Mouse (Mus musculus): Measurements from ENCODE around the gene Swt1.
A peak's percentile ranks its signal among the peaks of the same experiment; 100 is the strongest.
"Not testable (repeated sequence)": the region's sequence is repeated elsewhere in the genome, so short reads cannot be mapped to it uniquely, and the experiment has no call there.

Swt1 gene

DNA sequence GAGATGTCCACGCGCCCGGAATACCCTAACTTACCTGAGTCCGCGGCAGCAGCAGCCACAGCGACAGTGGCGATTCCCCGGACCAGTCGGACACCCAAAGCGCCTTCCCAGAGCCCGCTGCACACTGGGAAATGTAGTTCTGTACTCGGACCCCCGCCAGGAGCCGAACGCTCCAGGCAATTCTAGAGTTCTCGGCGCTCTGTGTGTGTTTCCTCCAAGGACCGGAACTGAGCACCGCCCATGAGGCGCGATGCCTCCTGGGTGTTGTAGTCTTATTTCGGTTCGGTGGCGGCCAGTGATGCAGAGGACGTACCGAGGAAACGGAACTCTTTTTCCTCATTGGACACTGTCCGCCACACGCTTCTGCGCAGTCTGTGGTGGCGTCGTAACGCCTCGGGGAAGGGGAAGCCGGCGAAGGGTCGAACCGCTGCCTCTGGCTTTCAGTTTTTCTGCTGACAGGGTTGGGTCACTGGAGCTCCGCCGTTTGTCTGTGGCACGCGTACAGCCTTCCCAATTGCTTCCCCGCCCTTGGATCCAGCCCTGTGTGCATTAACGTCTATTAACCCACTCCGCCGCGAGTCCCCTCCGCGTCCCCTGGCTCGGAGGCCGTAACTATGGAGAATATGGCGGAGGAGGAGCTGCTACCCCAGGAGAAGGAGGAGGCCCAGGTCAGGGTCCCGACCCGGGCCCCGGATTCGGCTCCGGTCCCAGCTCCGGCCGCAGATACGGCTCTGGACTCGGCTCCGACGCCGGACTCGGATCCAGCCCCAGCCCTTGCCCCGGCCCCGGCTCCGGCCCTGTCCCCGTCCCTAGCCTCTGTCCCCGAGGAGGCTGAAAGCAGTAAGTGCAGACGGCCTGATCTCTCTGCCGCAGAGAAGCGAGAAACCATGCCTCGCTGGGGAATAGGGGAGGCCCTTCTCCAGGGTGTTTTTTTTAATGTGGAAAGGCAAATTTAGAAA lies at the start of gene Swt1, which contains the start of gene Trmt1l:
Swt1 (minus strand) TSS at position 193 of the 959 bp plus-strand sequence.
Trmt1l (plus strand) TSS at position 280 of the 959 bp plus-strand sequence.
- DNase-seq (ENCODE audit: low spot score in 2 of 2), result peak; percentile 98 to 99

DNA sequence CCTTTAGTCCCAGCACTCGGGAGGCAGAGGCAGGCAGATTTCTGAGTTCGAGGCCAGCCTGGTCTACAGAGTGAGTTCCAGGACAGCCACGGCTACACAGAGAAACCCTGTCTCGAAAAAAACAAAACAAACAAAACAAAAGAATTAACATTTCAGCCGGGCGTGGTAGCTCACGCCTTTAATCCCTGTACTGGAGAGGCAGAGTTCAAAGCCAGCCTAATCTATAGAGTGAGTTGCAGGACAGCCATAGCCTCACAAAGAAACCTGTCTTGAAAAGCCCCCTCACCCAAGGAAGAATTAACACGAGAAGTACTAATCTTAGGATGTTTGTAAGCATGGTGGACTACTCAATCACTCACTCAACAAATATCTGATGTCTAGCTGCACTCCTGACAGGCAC lies 44.1 kb upstream of the Swt1 start:
- not testable (repeated sequence) for DNase-seq (ENCODE audit: low spot score in 2 of 2)

DNA sequence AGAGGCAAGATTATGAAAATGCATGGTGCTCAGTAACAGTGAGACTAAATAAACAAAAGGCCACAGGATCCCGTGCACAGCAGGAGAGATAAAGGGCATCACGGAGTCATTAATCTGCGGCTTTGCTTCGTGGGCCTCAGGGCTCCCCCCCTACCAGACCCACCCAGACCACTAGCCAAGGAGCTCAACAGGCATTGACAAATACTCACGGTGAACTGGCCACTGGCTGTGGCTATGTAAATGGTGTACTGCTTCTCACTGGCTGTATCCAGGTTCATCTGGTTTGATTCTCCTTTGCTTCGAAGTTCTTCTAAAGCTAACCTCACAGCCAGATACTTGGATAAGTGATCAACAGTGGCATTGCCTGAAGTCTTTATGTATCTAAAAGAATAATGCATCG lies 43.2 kb upstream of the Swt1 start:
- no peak for DNase-seq (ENCODE audit: low spot score in 2 of 2)

DNA sequence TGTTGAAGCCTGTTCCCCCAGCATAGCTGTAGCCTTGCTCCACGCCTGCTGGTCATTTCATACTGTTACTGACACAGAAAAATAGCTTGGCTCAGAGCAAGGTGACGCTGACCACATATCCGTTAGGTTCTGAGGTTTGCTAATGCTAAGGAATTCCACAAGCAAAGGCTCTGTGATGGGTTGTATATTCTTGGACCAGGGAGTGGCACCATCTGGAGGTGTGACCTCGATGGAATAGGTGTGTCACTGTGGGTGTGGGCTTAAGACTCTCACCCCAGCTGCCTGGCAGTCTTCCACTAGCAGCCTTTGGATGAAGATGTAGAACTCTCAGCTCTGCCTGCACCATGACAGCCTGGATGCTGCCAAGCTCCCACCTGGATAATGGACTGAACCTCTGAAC lies 38.3 kb upstream of the Swt1 start:
- DNase-seq (ENCODE audit: low spot score in 2 of 2), result no peak

DNA sequence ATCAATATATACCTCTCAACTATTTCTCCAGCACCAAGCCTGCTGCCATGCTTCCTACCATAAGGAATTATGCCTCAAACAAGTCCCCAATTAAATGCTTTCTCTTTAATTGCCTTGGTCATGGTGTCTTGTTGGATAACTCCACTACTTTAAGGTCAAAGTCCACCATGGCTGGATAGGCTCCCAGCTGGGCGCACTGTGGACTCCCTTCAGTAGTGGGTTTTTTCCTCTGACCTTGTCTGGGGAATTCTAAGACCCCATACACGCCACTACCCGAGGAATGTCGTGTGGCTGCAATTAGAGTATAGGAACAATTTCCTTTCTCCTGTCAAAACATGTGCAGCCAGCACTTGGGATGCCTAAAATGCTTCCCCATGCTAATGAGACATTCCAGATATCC lies 36.7 kb upstream of the Swt1 start:
- DNase-seq (ENCODE audit: low spot score in 2 of 2), result no peak

DNA sequence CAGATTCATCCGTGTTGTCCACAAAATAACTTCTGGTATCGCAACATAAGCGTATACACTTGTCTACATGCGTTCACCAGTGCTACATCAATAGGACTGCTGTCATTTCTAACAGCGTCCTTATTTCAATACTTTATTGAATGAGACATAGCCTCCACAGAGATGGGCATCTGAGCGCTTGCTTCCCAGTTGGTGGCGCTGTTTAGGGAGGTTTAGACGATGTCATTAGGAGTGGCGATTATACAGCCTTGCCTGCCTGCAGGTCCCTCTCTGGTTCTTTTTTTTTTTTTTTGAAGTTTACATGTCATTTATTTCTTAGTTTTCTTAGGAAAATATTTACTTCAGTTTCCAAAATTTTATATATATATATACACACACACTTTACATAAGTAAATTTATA lies 33.0 kb upstream of the Swt1 start:
- no peak for DNase-seq (ENCODE audit: low spot score in 2 of 2)

DNA sequence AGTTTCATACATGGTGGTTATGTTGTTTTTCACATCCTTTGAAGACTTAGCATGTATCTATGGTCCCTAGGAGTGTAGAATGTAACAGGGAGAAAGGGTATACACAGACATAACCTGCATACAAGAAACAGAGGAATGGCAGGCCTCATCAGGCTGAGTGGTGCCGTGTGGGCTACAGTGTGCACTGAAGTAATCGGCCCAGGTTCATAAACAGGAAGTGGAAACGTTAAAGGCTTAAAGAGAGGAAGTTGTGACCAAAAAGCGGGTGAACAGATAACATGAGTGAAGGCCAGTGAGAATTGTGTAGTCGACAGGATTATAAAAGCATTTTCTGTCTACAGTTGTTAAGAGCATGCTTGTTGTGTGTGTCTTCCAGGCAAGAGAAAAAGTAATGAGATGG lies 28.8 kb upstream of the Swt1 start:
- DNase-seq (ENCODE audit: low spot score in 2 of 2), result no peak

DNA sequence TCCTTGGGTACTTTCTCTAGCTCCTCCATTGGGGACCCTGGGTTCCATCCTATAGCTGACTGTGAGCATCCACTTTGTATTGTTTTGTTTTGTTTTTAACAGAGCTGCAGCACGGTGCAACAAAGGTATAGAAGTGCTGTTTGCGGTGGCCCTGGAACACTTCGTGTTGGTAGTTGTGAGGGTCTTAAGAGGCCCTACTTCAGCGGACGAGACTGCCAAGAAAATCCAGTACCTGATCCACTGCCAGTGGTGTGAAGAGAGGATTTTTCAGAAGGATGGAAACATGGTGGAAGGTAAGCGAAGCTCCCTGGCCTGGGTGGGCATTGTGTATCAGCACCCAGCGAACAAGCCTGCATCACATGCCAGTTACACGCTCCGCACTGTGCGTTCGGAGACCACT lies 23.7 kb upstream of the Swt1 start:
- no peak for DNase-seq (ENCODE audit: low spot score in 2 of 2)

DNA sequence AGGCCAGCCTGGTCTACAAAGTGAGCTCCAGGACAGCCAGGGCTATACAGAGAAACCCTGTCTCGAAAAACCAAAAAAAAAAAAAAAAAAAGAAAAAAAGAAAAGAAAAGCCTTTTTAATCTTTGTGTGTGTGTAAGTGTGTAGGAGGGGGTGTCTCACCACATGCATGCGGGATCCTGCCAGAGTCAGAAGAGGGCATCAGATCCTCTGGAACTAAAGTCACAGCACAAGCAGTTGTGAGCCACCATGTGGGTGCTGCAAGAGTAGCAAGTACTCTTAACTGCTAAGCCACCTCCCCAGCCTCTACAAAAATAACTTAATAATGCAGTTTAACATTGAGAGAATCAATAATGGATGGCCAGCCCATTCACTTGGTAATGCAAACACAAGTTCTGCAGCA lies 22.6 kb upstream of the Swt1 start:
- DNase-seq (ENCODE audit: low spot score in 2 of 2), result no peak

DNA sequence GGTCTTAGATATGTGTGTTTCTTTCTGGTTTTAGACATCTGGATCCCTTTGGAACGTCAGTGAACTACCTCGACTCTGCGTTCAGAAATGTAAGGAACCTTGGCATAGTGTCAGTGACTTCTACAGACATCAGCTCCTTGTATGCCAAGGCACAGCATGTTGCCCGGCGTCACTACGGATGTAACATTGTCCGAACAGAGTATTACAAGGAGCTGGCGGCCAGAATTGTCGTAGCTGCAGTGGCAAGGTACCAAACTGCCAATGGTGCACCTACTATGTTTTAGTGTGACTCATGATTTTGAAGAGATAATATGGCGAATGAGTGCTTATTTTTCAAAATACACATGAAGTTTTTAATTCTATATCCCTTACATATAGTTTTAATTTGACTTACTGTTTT lies 21.6 kb upstream of the Swt1 start:
- DNase-seq (ENCODE audit: low spot score in 2 of 2), result no peak

DNA sequence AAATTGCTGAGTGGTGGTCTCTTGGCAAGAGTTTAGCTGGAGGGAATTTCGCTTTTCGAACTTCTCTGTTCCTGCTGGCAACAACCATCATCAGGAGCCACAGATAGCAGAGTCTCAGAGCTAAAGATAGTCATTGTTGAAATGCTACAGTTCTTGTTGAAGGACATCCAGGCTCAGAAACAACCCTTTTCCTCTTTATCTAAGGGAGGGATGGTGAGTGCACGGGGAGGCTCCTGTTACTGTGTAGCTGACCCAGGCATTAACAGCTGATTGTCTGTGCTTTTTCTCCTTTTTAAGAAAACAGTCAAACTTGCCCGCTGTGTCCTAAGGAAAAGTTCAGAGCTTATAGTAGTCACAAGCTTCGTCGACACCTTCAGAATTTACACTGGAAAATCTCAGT lies 7.2 kb upstream of the Swt1 start:
- DNase-seq (ENCODE audit: low spot score in 2 of 2), result no peak

DNA sequence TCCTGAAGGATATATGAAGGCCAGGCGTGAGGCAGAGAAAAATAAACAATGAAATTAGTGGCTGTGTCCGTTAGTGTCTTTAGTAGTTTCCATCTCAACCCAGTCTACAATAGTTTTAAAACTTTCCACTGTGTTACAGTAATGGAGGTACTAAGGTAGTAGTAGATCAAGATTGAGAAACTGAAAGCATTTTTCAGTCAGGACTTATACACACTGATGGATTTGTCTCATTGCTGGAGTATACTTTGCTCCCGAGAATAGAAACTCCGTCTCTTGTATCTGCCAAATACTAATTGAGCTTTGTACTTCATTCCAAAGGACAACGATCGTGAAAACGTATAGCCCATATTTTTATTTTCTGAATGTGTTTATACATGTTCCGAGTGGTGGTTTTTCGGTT lies 1.1 kb upstream of the Swt1 start:
- no peak for DNase-seq (ENCODE audit: low spot score in 2 of 2)

DNA sequence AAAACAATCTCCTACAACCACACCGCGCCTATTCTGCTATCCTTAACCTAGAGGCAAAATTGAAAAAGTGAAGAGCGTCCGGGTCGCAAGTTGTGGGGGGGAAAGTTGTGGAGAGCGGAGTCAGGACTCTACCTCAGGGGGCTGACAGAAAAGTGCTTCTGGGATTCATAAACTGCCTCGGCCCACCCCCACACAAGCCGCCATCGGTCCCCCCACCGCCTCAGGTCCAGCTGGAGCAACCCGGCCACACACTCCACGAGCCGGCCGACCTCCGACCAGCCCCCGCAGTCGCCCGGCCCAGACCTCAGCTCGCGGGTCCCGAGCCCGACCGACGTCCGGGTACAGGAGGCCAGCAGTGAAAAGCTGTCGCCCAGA lies 380 bp downstream of the Swt1 start:
- no peak for DNase-seq (ENCODE audit: low spot score in 2 of 2)

DNA sequence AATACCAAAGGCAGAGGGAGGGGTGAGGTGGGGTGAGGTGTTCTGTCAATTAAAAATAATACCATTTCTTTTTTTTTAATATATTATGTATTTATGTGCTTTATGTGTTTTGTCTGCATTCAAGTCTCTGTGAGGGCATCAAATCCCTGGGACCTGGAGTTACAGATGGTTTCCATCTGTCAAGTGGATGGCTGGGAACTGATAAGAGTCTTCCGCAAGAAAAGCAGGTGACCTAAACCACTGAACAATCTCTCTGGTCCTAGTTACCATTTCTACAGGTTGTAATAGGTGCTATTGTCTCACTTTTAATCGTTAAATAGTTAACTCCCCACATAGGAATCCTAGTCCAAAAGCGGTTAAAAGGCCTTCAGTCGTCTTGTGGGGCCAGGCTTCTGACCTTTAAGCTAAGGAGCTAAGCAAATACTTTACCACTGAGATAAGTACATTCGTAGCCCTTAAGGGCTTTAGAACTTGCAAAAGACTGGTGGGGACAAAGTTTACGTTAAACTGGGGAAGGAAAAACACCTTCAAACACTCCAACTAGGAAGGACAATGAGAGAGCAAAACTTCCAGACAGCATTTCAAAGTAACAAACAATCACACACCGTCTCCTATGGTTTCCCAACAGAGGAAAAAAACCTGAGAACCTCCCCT lies 1.2 kb downstream of the Swt1 start:
- DNase-seq (ENCODE audit: low spot score in 2 of 2), result no peak

DNA sequence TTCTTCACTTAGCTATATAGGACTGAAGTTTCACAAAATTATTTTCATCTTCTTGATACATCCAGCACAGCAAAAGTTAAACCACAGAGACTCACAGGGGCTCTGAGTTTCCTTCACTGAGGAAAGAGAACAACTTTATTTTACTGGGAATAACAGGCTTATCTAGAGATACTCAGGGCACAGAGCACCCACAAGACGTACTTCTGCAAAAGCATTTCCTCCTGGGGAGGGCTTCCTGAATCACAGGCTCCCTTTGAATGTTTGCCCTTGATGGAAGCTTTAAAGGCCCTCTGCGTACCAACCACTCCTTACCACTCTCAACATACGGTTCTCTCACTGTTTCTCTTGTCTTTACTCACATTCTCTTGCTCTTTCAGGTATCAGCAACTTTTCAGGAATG lies 6.1 kb downstream of the Swt1 start:
- DNase-seq (ENCODE audit: low spot score in 2 of 2), result no peak

DNA sequence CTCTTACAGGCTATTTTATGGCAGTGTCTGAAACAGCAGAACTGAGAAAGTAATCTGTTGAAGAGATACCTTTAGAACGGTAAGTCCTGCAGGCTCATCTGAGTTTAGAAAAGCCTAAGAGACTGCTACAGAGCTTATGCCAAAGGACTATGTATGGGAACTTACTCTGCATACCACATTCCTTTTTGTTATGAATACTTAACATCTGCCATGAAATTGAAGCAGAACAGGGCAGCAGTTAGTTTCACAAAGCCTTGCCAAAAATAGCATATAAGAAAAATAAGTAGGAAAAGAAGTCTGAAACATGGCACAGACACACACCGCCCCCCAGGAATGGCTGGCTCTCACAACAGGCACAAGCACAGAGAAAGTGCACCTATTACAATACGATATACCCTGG lies 18.4 kb downstream of the Swt1 start:
- no peak for DNase-seq (ENCODE audit: low spot score in 2 of 2)

DNA sequence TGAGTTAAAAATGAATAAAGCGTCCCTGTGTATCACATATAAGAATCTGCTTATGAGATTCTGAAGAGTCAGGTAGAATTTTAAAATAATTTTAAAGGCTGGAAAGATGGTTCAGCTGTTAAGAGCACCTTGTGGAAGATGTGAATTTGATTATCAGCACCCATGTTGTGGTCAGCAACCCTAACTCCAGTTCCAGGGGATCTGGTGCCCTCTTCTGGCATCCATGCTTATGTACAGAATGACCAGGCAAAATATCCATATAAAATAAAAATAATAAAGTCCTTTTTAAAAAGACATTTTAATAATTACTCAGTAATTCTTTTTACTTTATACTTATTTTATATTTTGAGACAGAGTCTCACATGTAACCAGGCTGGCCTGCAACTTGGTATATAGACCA lies 38.2 kb downstream of the Swt1 start:
- no peak for DNase-seq (ENCODE audit: low spot score in 2 of 2)

DNA sequence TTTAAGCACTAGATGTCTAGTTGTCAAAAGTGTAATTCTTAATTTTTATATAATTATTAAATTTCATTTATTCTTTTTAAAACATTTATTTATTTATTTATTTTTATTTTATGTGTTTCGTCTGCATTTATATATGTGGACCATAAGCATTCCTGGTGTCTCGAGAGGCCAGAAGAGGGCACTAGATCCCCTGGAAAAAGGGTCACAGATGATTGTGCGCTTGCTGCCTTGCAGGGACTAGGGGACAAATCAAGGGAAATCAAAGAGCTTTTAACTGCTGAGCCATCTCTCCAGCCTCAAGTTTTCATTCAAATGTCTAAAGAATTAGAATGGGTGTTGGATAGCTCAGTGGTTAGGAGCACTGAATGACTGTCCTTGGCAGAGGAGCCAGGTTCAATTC lies 50.9 kb downstream of the Swt1 start:
- DNase-seq (ENCODE audit: low spot score in 2 of 2), result no peak

DNA sequence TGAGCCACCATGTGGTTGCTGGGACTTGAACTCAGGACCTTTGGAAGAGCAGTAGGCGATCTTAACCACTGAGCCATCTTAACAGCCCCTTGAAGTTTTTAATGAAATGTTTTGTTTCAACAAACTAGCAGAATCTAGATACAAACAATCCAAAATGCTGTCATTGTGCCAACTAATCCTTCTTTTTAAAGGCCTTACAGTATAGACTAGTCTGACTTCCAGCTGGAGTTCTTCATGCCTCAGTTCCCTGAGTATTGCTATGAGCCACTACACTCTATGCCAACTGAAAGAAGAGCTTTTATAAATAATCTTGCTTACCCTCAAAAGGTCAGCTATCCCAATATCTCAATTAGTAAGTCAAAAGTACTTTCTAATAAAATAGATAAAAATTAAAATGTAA lies 55.4 kb downstream of the Swt1 start:
- DNase-seq (ENCODE audit: low spot score in 2 of 2), result no peak

DNA sequence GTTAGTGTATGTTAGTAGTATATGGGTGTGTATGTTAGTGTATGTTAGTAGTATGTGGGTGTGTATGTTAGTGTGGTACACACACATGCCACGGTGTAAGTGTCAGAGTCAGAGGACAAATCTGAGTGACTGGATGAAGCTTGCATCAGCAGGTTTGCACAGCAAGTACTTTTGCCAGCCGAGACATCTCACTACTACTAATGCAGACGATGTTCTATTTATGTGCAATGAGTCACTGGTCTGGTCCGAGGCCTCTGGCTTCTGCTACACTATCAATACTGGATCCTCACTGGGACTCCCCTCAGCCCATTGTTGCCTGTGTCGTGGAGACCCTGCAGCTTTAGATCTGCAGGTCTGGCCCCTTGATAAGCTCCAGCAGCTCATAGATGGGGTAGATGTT lies 56.7 kb downstream of the Swt1 start:
- no peak for DNase-seq (ENCODE audit: low spot score in 2 of 2)

DNA sequence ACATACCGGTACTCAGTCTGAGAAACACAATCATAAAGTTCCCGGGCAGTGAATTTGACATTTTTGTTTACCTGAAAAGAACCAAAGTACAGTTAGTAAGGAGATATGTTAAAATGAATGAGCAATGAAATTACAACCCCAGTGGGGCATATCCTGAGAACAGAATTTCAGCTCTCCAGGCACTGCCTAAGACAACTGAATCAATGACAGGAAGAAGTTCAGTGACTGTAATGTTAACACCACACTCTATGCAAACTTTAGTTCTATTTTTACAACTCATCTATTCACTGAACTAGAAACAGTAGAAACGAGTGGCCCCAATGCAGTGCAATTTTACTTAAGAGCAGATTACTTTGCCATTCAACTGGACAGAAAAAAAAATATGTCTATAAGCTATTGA lies 57.7 kb downstream of the Swt1 start:
- no peak for DNase-seq (ENCODE audit: low spot score in 2 of 2)

DNA sequence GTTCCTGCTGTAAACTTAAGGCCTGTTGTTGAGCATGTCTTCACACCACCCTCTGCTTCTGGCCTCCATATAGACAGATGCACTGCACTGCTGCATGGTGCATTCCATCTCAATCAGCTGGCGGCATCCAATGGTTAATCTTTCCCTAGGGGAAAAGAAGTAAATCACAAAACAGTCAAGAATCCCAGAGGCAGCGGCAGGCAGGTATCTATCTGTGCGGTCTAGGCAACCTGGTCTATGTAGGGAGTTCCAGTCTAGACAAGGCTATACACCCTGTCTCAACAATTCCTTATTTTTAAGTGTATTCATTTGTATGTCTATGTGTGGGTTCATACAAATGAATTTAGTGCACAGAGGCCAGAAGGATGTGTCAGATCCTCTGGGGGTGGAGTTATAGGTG lies 59.8 kb downstream of the Swt1 start:
- DNase-seq (ENCODE audit: low spot score in 2 of 2), result no peak

DNA sequence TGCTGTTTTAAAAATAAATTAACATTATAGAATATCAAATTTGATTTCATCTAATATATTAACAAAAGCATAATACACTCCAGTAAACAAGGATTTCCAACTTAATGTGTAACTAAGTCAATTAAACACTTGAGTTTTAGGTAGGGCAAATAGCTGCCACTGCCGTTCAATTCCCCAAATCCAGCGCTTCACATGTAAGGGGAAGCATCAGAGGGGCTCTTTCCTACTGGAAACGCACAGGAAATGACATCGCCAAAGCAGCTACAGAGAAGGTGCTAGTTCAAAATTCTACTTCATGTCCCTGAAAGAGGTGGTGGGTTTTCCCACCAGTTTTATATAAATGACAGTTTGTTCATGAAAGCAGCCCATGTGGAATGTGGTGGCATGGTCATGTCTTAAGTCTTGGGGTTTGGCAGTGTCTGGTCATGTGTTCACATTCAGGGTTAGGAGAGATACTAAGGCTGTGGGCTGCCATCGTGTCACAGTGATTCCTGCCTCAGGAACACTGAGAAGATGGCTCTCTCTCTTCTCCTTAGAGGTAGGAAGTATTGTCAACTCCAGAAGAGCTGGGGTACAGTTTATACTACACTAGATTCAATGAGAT lies 60.4 kb downstream of the Swt1 start:
- no peak for DNase-seq (ENCODE audit: low spot score in 2 of 2)

Data from right cerebral cortex, adult 2 months (tissue).